Mouse (Mus musculus) liver, adult 2 months (tissue): ENCODE results near the gene Nmur1. TPM values are rescaled to one million over a fixed set of nuclear protein-coding genes. Genes with fewer than 3 reads are reported as not detected.

ENCODE experiments used
- DNase-seq: peaks from one replicate; pipeline ENCODE4 v3.0.0-alpha.2; 2011; ENCODE audit warnings: low read depth, low spot score; ENCODE audit errors: extremely low read depth
- H3K27ac ChIP-seq: fragments of 200-500 bp; replicated peaks from 2 replicates; pipeline ENCODE4 v1.5.1; 2012; ENCODE audit warnings: low read depth, mild to moderate bottlenecking, control low read depth, inconsistent platforms, low read length; ENCODE audit not compliant: insufficient read depth
- H3K27me3 ChIP-seq: fragments of 200-500 bp; 2 replicates; pipeline ENCODE4 v1.6.1; 2012; ENCODE audit warnings: mild to moderate bottlenecking, moderate library complexity, low read length, inconsistent platforms; ENCODE audit not compliant: control insufficient read depth, insufficient read depth
- H3K36me3 ChIP-seq: fragments of 200-500 bp; 2 replicates; pipeline ENCODE4 v1.6.1; 2012; ENCODE audit warnings: low read length, inconsistent platforms; ENCODE audit not compliant: control insufficient read depth, insufficient read depth
- H3K4me1 ChIP-seq: fragments of 200-500 bp; 2 replicates; pipeline ENCODE4 v1.6.1; 2011; ENCODE audit warnings: low read length; ENCODE audit not compliant: control insufficient read depth, insufficient read depth
- H3K4me3 ChIP-seq: fragments of 200-500 bp; 2 replicates; pipeline ENCODE4 v1.5.1; 2011; ENCODE audit warnings: low read depth, mild to moderate bottlenecking, control low read depth, low read length, moderate library complexity; ENCODE audit not compliant: insufficient read depth
- H3K79me2 ChIP-seq: fragments of 200-500 bp; 2 replicates; pipeline ENCODE4 v1.6.1; 2012; ENCODE audit warnings: inconsistent platforms, mild to moderate bottlenecking, low read length, moderate library complexity; ENCODE audit not compliant: control insufficient read depth, insufficient read depth
- H3K9ac ChIP-seq: fragments of 200-500 bp; 2 replicates; pipeline ENCODE4 v1.6.1; 2012; ENCODE audit warnings: low read depth, mild to moderate bottlenecking, control low read depth, inconsistent platforms, low read length
- CTCF ChIP-seq: fragments of 200-500 bp; IDR thresholded peaks from 2 replicates; pipeline ENCODE4 v1.5.1; 2011; ENCODE audit warnings: low read depth, low read length, control low read depth
- POLR2A ChIP-seq: fragments of 200-500 bp; IDR thresholded peaks from 2 replicates; pipeline ENCODE4 v1.6.1; 2011; ENCODE audit warnings: low read length, control low read depth; ENCODE audit not compliant: insufficient read depth; ENCODE audit errors: extremely low read depth
- WGBS: fragments of 180-500 bp; shearing (Covaris S2); methylation state at CpG from one replicate; pipeline ENCODE4 v1.1.7; 2018; 5-methylcytosine and 5-hydroxymethylcytosine counted together
- polyA plus RNA-seq: library from polyadenylated mRNA; depleted of rRNA; stranded (reverse); fragments of >200 nt; gene quantifications from 2 replicates; pipeline ENCODE4 v1.2.3, GENCODE M21; 2012
- total RNA-seq: library from RNA; depleted of rRNA; stranded (reverse); fragments of >200 nt; gene quantifications from 2 replicates; pipeline ENCODE4 v1.2.3, GENCODE M21; 2014

Nmur1 gene
- total and polyA plus RNA-seq, 2 experiments = not detected

DNA sequence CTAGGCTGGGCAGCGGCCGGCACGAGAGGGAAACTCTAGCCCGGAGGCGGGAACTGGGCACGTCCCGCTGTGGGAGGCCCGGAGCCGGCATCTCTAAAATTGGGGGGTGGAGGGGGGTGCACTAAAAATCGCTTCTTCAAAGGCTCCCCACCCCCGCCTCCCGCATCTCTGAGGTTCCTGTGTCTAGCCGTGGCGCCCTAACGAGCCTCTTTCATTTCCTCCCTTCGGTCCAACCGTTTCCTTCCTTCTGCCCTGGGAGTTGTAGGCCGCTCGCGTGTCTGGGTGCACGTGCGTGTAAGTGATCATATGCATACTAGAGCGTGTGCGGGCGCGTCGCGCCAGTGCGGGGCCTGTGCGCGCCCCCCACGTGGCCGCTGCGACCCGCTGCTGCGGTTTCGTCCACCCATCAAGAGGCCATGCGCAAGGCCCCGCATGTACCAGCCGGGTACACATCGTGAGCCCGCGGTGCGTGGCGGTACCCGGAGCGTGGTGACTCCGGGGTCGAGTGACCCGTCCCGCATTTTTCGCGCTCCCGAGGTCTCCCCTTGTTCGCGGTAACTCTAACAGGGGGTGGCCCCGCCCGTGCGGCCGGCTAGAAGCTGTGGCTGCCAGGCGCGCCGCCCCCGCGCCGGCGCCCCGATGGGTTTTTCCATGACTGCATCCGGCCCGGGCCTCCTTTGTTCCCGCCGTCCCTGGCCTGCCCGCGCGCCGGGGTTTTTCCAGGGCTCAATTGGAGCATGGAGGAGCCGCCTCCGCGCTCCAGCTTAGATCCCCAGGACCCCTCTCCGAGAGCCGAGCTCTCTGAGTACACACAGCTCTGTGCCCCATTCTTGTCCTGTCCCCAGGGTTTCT, 16.2 kb upstream of the Nmur1 start:
- peaks cover 8% of the 10 kb centered on the region; the same call in 1 of the 2 replicates for H3K4me1 ChIP-seq
- under 1% methylated on average over 81 of the region's 81 CpGs for WGBS
- H3K27ac ChIP-seq = peak overlapping the region; percentile 96
- H3K27me3 ChIP-seq = no peaks in the 10 kb centered on the region
- no peaks in the 10 kb centered on the region for H3K36me3 ChIP-seq
- 0 out of 2 replicates have a peak, but pooled peaks have one; percentile 16 for TF ChIP-seq POLR2A
- no peak for TF ChIP-seq CTCF
- H3K4me3 ChIP-seq = peak overlapping the region; percentile 78
- DNase-seq = peak; percentile 36
- H3K9ac ChIP-seq = peak overlapping the region; percentile 92
- H3K79me2 ChIP-seq = no peaks in the 10 kb centered on the region

DNA sequence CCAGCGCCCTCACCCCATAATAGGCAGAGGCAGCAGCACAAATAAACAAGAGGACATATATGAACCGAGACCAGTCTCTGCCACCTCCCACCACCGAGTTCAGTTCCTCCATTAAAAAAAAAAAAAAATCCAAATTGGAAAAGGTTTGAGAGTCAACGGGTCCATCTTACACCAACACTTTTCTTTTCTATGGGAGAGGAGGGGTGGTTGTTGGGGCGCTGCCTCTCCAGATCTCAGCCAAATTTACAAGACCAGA, 15.6 kb upstream of the Nmur1 start:
- 0% methylated on average over 5 of the region's 5 CpGs for WGBS
- Histone ChIP-seq H3K27ac (peak overlapping the region; percentile 96), H3K79me2 (no peaks in the 10 kb centered on the region), H3K9ac (peak overlapping the region; percentile 92), H3K4me1 (peaks cover 8% of the 10 kb centered on the region; the same call in 1 of the 2 replicates), H3K27me3 (no peaks in the 10 kb centered on the region), H3K36me3 (no peaks in the 10 kb centered on the region), H3K4me3 (peak overlapping the region; percentile 78)
- DNase-seq = no peak
- TF ChIP-seq CTCF = no peak
- no peak for TF ChIP-seq POLR2A

DNA sequence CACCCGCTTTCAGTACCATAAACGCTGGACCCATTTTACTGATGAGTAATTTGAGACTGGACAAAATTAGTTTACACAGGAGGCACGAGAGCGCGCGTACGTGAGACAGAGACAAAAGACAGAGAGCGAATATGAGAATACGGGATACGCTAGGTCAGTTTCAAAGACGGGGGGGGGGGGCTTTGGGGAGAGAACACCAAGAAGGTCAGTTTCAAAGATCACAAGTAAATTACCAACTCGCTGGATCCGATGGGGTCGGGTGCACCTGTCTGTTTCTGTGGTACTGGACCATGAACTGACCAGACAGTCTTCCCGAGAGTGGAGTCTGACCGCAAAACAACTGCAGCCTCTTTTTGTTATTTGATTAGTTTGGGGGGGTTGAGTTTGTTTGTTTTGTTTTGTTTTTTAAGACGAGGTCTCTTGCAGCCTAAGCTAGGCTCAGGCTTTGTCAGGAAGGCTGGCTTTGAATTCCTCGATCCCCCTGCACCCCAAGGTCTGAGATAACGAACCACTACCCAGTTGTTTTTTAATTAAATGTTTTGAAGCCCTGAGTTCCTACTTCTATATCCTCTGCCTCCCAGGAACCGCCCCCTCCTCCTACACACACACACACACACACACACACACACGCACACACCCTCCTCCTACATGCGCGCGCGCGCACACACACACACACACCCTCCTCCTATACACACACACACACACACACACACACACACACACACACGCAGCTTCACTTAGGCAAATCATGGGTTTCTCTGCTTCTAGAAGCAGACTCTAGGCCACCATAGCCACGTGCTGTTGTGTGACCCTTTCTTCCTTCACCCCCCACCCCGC, 15.1 kb upstream of the Nmur1 start:
- Histone ChIP-seq H3K27me3 (no peaks in the 10 kb centered on the region), H3K4me1 (peaks cover 8% of the 10 kb centered on the region; the same call in 1 of the 2 replicates)
- no peak for DNase-seq

DNA sequence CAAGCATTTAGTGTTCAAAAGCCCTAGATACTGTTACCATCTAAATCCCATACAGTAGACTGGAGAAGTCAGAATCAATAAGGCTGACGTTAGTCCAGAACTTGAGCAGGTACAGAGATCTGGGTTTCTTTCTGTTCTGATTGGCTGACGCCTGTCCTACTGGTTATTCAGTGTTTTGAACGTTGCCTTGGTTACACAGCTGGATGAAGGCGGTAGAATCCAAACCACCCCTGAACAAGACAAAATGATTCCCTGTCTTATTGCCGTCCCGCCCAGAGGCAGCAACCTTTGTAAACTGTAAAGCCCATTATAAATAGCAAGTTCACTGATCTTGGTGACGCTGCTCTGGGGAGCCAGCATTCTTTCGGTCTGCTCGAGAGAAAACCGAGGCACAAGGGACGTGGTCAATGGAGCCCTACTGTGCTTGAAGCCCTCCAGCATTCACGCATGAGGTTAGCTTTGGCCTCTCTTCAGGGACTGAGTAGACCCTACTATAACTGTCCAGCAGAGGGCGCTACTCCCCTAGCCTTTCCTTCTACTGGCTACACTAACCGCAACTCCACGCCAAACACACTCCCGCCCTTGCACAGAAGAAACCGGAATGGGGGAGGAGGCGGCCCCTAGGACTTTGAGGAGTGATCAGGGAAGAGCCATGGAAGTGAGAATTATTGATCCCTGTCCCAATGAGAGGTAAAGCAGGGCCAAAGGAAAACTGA, 14.3 kb upstream of the Nmur1 start:
- Histone ChIP-seq H3K27me3 (no peaks in the 10 kb centered on the region), H3K4me1 (peaks cover 8% of the 10 kb centered on the region; the same call in 1 of the 2 replicates), H3K79me2 (no peaks in the 10 kb centered on the region), H3K4me3 (peak overlapping the region; percentile 21; the same call in 1 of the 2 replicates), H3K27ac (peak overlapping the region; percentile 96; the same call in 1 of the 2 replicates), H3K36me3 (no peaks in the 10 kb centered on the region), H3K9ac (0 out of 2 replicates have a peak overlapping the region, but pooled peaks have one; percentile 24)
- 13% methylated on average over 18 of the region's 18 CpGs for WGBS
- TF ChIP-seq POLR2A = no peak
- peak; percentile 89 for TF ChIP-seq CTCF
- peak; percentile 68 for DNase-seq

More for the DNA sequence above, 15.1 kb upstream of the Nmur1 start:
- Histone ChIP-seq H3K9ac (peak overlapping the region; percentile 92), H3K4me3 (peak overlapping the region; percentile 30), H3K79me2 (no peaks in the 10 kb centered on the region), H3K27ac (peak overlapping the region; percentile 96), H3K36me3 (no peaks in the 10 kb centered on the region)
- WGBS = under 1% methylated on average over 24 of the region's 29 CpGs
- no peak for TF ChIP-seq CTCF
- TF ChIP-seq POLR2A = no peak

DNA sequence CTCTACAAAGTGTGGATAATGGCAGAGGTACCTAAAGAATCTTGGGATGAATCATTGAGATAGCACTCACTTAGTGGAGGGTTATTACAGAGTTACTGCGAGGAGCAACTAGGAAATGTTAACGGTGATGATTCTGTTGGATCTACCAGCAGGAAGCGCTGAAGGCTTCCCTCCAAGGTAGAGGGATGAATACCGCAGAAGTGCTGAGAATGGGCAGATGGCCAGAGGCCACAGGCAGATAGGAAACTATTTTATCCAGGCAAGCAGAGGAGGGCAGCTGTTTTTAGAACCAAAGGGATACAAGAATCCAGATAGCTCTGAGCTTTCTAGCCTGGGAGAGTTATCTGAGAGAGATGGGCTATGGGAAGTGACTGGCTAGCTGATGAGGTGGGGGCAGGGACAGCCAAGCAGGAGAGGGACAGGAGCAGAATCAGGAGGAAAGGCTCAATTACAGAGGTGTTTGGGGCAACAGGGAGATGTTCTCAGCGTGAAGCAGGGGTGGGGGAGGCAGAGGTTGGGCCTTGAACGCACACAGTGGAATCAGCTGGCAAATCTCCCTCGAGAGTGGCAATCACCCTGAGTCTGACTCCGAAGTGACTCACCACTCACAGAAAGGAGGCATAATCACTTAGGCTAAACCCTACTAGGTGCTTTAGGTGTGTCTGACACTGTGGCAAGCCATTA, 13.6 kb upstream of the Nmur1 start:
- no peak for DNase-seq
- H3K4me1 ChIP-seq = peaks cover 13% of the 10 kb centered on the region
- TF ChIP-seq CTCF (no peak), POLR2A (no peak)
- H3K79me2 ChIP-seq = no peaks in the 10 kb centered on the region
- no peaks in the 10 kb centered on the region for H3K27me3 ChIP-seq
- no peak overlapping the region for H3K27ac ChIP-seq
- WGBS = 61% methylated on average over 8 of the region's 8 CpGs
- no peaks in the 10 kb centered on the region for H3K36me3 ChIP-seq
- no peak overlapping the region for H3K4me3 ChIP-seq
- no peak overlapping the region for H3K9ac ChIP-seq
